Mouse (Mus musculus) CD4-positive, CD25-positive, alpha-beta regulatory T cell, adult 4 months (primary cell): ENCODE data around the gene Eif3k. TPM values are rescaled to one million over a fixed set of nuclear protein-coding genes. Genes with fewer than 3 reads are reported as not detected.
"Not testable (repeated sequence)": the region's sequence is repeated elsewhere in the genome, so short reads cannot be mapped to it uniquely, and the experiment has no call there.

Source experiments
- ATAC-seq: one replicate; pipeline ENCODE4 v1.8.0; 2017
- polyA plus RNA-seq, 2 experiments: library from polyadenylated mRNA; unstranded; fragments of 100-300 nt; shearing (Covaris generic); gene quantifications; one replicate each; pipeline ENCODE4 v1.2.1; 2017

Eif3k gene
- polyA plus RNA-seq, 2 experiments from 2014 or later = 656 to 763 TPM

- no peak for ATAC-seq
Observed at GRCm38 (mm10) chr7:28984452-28984851, 2.8 kb upstream of the Eif3k start.

DNA sequence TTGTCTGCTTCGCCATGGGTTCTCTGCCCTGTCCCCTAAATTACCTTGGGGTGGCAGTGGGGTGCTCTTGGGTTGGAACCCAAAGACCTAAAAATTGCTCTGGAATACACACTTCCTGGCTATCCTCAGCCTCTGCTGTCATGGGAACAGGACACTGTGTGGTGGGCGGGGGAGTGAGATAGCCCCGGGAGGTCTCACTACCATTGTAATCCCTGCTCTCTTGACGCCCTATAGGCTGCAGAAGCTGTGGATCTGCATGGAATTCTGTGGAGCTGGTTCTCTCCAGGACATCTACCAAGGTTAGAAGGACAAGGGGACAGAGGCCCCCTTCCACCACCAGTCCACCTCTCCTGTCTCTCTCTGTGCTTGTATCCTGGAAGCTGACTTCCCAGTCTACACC lies 2.2 kb upstream of the Eif3k start:
- no peak for ATAC-seq

DNA sequence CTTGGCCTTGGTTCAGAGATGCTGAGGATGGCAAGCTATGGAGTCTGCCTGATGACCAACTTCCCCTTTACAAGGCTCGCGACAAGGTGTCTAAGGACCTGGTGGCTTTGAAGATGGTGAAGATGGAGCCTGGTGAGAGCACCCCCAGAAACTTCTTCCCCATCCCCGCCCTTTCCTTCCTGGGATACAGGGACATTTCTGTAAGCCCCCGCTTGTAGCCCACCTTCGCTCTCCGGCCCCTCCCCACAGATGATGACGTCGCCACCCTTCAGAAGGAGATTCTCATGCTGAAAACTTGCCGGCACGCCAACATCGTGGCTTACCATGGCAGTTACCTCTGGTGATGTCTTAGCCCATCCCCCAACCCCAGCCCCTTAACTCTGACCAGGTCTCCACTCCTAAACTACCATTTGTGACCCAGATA lies 1.5 kb upstream of the Eif3k start:
- no peak for ATAC-seq

GRCm38 (mm10) chr7:28982274-28983013 lies 780 bp upstream of the Eif3k start:
- ATAC-seq = peak; percentile 76

- no peak for ATAC-seq
Observed at GRCm38 (mm10) chr7:28977556-28977955, 4.1 kb downstream of the Eif3k start.

DNA sequence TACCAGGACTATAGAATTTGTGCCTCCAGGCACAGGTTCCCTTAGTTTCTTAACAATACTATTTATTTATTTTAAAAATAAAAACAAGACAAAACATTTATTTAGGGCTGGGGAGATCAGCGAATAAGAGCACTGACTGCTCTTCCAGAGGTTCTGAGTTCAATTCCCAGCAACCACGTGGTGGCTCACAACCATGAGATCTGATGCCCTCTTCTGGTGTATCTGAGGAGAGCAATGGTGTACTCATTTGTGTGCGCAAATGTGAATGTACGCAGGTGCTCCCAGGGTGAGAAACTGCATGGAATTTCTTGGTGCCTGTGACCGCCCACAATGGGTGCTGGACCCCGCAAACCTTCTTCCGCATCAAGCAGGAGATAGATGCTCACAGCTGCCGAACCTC lies 8.6 kb downstream of the Eif3k start:
- no peak for ATAC-seq

DNA sequence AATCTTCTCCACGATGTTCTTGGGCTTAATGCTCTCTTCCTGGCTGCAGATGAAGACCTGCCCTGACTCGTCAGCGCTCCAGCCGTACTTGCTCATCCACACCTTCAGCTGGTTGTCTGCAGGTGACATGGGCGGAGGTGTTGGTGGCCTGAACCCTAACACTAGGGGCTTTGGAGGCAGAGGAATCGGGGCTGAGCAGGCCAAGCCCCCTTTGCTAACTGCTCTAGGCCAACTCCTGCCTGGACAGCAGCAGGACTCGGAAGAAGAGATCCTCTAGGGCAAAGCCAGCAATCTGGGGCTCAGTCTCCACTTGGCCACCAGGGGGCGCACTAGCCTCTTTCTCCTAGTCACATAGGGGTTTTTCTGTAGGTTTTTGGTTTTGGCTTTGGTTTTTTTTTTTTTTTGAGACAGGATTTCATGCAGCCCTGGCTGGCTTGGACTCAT lies 9.1 kb downstream of the Eif3k start:
- peak; percentile 74 for ATAC-seq

- ATAC-seq = no peak
Observed at GRCm38 (mm10) chr7:28971770-28972269, 9.8 kb downstream of the Eif3k start.

- no peak for ATAC-seq
Observed at GRCm38 (mm10) chr7:28971029-28971428, 10.6 kb downstream of the Eif3k start.

GRCm38 (mm10) chr7:28969672-28970394 lies 11.8 kb downstream of the Eif3k start:
- no peak for ATAC-seq

DNA sequence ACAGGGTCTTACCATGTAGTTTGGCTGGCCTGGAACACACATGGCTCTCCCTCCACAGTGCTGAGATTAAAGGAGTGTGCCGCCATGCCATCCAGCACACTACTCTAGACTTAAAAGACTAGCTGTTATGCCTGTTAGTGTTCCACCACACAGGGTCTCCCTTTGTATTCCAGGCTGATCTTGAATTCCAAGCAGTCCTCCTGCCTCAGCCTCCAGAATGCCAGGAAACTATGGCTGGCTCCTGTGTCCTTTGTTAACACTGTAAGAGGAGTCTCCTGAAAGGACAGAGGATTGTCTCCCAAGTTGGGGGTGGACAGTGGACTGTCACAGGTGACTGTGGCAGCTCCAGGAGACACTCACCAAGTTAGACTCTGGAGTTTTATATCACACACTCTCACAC lies 12.4 kb downstream of the Eif3k start:
- ATAC-seq = no peak

GRCm38 (mm10) chr7:28968120-28968519 lies 13.5 kb downstream of the Eif3k start:
- ATAC-seq = not testable (repeated sequence)

DNA sequence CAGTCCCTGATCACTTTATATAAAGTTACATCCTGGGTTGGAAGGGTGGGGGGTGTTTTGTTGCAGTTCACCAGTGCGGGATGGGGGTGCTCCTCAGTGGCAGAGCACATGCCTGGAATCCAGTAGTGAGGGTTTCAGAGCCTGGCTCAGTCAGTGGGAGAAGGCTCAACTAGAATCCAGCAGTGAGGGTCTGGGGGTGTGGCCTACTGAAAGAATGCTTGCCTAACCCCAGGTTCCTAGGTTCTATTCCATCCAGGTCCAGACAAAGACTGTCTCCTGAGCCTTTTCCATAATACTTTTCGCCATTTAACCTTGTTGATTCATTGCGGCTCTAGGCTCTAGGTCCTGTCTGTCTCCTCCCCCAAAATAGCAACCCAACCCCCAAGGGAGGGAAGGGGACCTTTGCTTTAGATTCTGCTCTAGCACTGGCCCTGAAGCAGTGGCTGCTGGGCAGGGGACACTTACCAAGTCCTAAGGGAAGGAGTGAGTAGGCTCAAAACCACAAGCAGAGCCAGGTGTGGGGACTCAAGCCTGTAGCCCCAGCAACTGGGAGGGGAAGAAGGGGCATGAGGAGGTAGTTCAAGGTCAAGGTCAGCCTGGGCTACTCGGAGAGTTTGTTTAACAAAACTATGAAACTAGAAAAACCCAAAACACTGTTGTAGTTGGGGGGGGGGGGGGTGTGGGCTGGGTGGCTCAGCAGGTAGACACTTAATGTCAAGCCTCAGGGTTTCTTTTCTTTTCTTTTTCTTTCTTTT lies 14.7 kb downstream of the Eif3k start:
- ATAC-seq = no peak

DNA sequence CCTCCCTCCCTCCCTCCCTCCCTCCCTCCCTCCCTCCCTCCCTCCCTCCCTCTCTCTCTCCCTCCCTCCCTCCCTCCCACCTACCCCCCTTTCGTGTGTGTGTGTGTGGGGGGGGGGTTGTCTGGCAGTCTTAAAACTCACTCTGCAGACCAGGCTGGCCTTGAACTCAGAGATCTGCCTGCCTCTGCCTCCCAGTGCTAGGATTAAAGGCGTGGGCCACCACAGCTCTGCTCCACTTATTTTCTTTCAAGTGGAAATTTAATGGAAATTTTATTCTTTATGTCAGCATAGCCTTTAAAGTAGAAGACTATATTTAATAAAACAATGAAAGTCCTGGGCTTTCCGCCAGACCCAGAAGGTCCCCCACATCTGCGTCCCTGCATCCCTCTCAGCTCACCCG lies 15.5 kb downstream of the Eif3k start:
- no peak for ATAC-seq

DNA sequence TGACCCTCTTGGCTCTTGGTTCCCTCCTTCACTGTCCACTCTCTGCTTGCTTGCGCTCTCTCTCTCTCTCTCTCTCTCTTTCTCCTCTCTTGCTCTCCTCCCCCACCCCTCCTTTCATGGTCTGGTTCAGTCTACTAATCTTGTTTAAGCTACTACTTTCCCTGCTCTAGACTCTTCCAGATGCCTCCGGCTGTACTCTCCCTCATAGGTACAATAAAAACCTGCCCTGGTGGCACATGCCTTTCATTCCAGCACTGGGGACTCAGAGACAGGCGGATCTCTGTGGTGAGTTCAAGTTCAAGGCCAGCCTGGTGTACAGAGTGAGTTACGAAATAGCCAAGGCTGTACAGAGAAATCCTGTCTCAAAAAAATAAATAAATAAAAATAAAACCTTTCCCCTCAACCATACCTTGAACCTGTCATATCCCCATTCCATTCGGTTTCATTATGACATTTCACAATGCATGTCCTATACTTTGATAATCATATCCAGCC lies 16.3 kb downstream of the Eif3k start:
- ATAC-seq = no peak

- no peak for ATAC-seq
Observed at GRCm38 (mm10) chr7:28963399-28963923, 18.2 kb downstream of the Eif3k start.

- peak; percentile 95 for ATAC-seq
Observed at GRCm38 (mm10) chr7:28961927-28962670, 19.6 kb downstream of the Eif3k start, which contains the start of gene Actn4. Gene Actn4 (minus strand): TSS chr7:28962340.

- no peak for ATAC-seq
Observed at GRCm38 (mm10) chr7:28961584-28961926, 20.1 kb downstream of the Eif3k start.

GRCm38 (mm10) chr7:28960354-28961046 lies 21.2 kb downstream of the Eif3k start:
- no peak for ATAC-seq

DNA sequence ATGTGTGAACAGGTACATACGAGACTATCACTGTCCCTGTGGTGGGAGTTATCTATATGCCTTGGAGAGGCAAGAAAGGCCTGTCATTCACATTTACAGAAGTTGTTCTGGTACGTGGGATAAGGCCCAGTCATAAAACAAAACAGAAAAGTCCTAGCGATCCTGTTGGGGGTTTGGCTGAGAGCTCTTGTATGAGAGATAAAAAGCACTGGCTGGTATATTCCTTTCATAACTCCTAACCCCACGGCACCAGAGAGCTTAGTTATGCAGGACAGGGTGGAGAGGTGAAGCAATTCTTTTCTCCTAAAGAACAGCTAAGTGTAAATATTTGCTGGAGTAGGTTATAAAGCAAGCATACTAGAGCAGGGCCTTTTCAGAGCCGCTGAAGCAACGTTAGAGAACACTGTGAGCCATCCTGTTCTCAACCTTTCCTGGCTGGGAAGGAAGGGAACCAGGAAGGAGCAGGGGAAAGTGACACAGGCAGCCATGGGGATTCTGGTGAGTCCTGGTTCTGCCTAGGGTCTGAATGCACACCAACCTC lies 22.1 kb downstream of the Eif3k start:
- ATAC-seq = no peak

- no peak for ATAC-seq
Observed at GRCm38 (mm10) chr7:28958770-28959169, 22.9 kb downstream of the Eif3k start.
